Mouse (Mus musculus) heart, adult 2 months (tissue): ENCODE data around the gene 1700030K09Rik.
A peak's percentile ranks its signal among the peaks of the same experiment; 100 is the strongest.

ENCODE experiments used
- CTCF ChIP-seq: fragments of 200-600 bp; IDR thresholded peaks from 2 replicates; pipeline ENCODE4 v1.8.1; 2022; ENCODE audit warnings: antibody characterized with exemption, mild to moderate bottlenecking, moderate library complexity
- EP300 ChIP-seq: fragments of 200-500 bp; IDR thresholded peaks from 2 replicates; pipeline ENCODE4 v1.6.1; 2011; ENCODE audit warnings: low read depth, low read length, control low read depth; ENCODE audit not compliant: insufficient read depth
- POLR2A ChIP-seq: fragments of 200-500 bp; IDR thresholded peaks from 2 replicates; pipeline ENCODE4 v1.6.1; 2011; ENCODE audit warnings: mild to moderate bottlenecking, low read depth, low read length, control low read depth; ENCODE audit not compliant: insufficient read depth

- no peak for TF ChIP-seq POLR2A
- TF ChIP-seq CTCF = peak; percentile 76
- no peak for TF ChIP-seq EP300
Measured at GRCm38 (mm10) chr8:72429676-72430075, 14.0 kb upstream of the 1700030K09Rik start.
